27 mouse cellular contexts compared by ENCODE assay signal in genomic region chr2:148402227-148402626, GRCm38 (mm10). TPM values are rescaled to one million over a fixed set of nuclear protein-coding genes. Genes with fewer than 3 reads are reported as not detected.
DNase-seq lines count a peak whose midpoint lies in the region; ATAC-seq and TF ChIP-seq lines count a peak whose summit lies in the region.
"Had no signal": no experiment of that assay in that cellular context is flagged by ENCODE, and none has a peak within 500 bp of the region (broad histone marks: within the 10 kb centered on the region; RNA-seq: fewer than 3 reads in every experiment).

No protein-coding gene starts in this region.

- H3K27me3 ChIP-seq in lung, embryonic 15.5 days: no peaks in the 10 kb centered on the region
- H3K27me3 ChIP-seq in C2C12 (ENCODE audit: control insufficient read depth, insufficient read depth, insufficient read length): no peaks in the 10 kb centered on the region
- H3K27me3 ChIP-seq: Patski had no signal

- no peak overlapping the region for H3K27ac ChIP-seq in lung, embryonic 15.5 days
- H3K27ac ChIP-seq: embryonic facial prominence, embryonic 15.5 days; heart, embryonic 15.5 days; hindbrain, embryonic 14.5 days had no signal

- no peak overlapping the region for H3K4me3 ChIP-seq in lung, embryonic 15.5 days
- no peak overlapping the region for H3K4me3 ChIP-seq in C2C12 (ENCODE audit: insufficient read depth, poor library complexity, severe bottlenecking)
- H3K4me3 ChIP-seq: embryonic facial prominence, embryonic 15.5 days; heart, embryonic 15.5 days had no signal

- H3K79me2 ChIP-seq in C2C12 (ENCODE audit: control insufficient read depth, insufficient read depth): peaks cover 15% of the 10 kb centered on the region

- peaks cover 4% of the 10 kb centered on the region; the same call in 1 of the 2 replicates for H3K36me3 ChIP-seq in lung, embryonic 15.5 days
- no peaks in the 10 kb centered on the region for H3K36me3 ChIP-seq in C2C12 (ENCODE audit: control insufficient read depth, insufficient read depth)
- H3K36me3 ChIP-seq: embryonic facial prominence, embryonic 15.5 days; heart, embryonic 15.5 days had no signal

- H3ac ChIP-seq in C2C12 (ENCODE audit: control insufficient read depth, insufficient read length, low read depth): no peak overlapping the region

- no peaks in the 10 kb centered on the region for H3K79me3 ChIP-seq in C2C12 (ENCODE audit: low read depth)

- H3K9me3 ChIP-seq in lung, embryonic 15.5 days: no peaks in the 10 kb centered on the region
- H3K9me3 ChIP-seq: embryonic facial prominence, embryonic 15.5 days; heart, embryonic 15.5 days had no signal

- TF ChIP-seq CTCF in C2C12 (IDR thresholded peaks at IDR 0.05; ENCODE audit: control insufficient read depth, insufficient read depth, insufficient read length): no peak

- DNase-seq in heart, adult 11 months: peak; percentile 83
- no peak for DNase-seq in heart, adult 8-10 months (ENCODE audit: low spot score)
- DNase-seq in lung, postnatal 4 days: no peak
- peak; percentile 40 for DNase-seq in lung, postnatal 36 days
- no peak for DNase-seq in thymus, postnatal 0 days (ENCODE audit: low spot score)
- DNase-seq: cerebellum, adult 9-11 months; heart, postnatal 4 days; kidney, adult 18-20 months; kidney, postnatal 4 days; layer of hippocampus, adult 9-11 months; right cerebral cortex, adult 18-20 months; right cerebral cortex, postnatal 4 days; thymus, postnatal 25 days had no signal

- peak overlapping the region; percentile 78 for H3K4me2 ChIP-seq in lung, embryonic 15.5 days
- H3K4me2 ChIP-seq: embryonic facial prominence, embryonic 15.5 days; heart, embryonic 15.5 days; hindbrain, embryonic 14.5 days had no signal

- no peak overlapping the region for H3K9ac ChIP-seq in lung, embryonic 15.5 days
- H3K9ac ChIP-seq: embryonic facial prominence, embryonic 15.5 days; heart, embryonic 15.5 days; hindbrain, embryonic 14.5 days had no signal

- no peak for ATAC-seq in lung, embryonic 15.5 days (ENCODE audit: borderline replicate concordance, extremely low read depth, low FRiP score, low TSS enrichment)
- ATAC-seq: forebrain, embryonic 14.5 days; inflammation-experienced regulatory T-cells, adult 6 months; midbrain, embryonic 16.5 days; Patski had no signal

- WGBS in lung, embryonic 15.5 days: 61% methylated on average over 1 of the region's 1 CpGs

- H3K4me1 ChIP-seq in lung, embryonic 15.5 days: peaks cover 74% of the 10 kb centered on the region

TF ChIP-seq in C2C12, 6 proteins besides CTCF, POLR2A, EP300 and RAD21:
- peak; percentile 63 for TF ChIP-seq MAX (IDR thresholded peaks at IDR 0.05)
- TF ChIP-seq MYOD1 (IDR thresholded peaks at IDR 0.05; ENCODE audit: control insufficient read depth, insufficient read length, low read depth): no peak

RNA-seq across cellular contexts. Expression of gene Thbd, which starts 5.8 kb away (rescaled TPM):
- total RNA-seq in heart, adult 8-10 months (2022): 10 to 100 TPM; 34.5 to 51.7 (median 43.7) TPM
- polyA plus RNA-seq in lung, embryonic 15.5 days (2015; fragmentation: Nextera tagmentation; extraction: Ambion mirVana): 98.0 and 102 TPM in 2 replicates
- polyA plus RNA-seq in C2C12 (2012; fragmentation: generic; extraction: Trizol): 4.2 TPM
- polyA plus RNA-seq in thymus, postnatal 0 days (2015; fragmentation: Nextera tagmentation; extraction: Ambion mirVana): 3.8 and 4.9 TPM in 2 replicates
- polyA plus RNA-seq: Patski had no signal

RNA-seq across cellular contexts. Expression of gene Sstr4, which starts 7.1 kb away (rescaled TPM):
- total RNA-seq in heart, adult 8-10 months (2022): 1 to 10 TPM in 3 of 4 experiments, under 1 TPM in 1; 0.98 to 1.8 (median 1.3) TPM
- polyA plus RNA-seq in lung, embryonic 15.5 days (2015; fragmentation: Nextera tagmentation; extraction: Ambion mirVana): 2.9 and 3.0 TPM in 2 replicates
- polyA plus RNA-seq in C2C12 (2012; fragmentation: generic; extraction: Trizol): not detected
- polyA plus RNA-seq in thymus, postnatal 0 days (2015; fragmentation: Nextera tagmentation; extraction: Ambion mirVana): not detected in 2 replicates
- total RNA-seq: common myeloid progenitor, adult 5-6 weeks; granulocyte monocyte progenitor cell, adult 5-6 weeks; liver, adult 2 months; megakaryocyte-erythroid progenitor cell, adult 5-6 weeks had no signal
- polyA plus RNA-seq: inflammation-experienced regulatory T-cells, adult 6 months; liver, adult 2 months; liver, embryonic 16.5 days; Patski had no signal

RNA-seq across cellular contexts. Expression of gene Cd93, which starts 41.1 kb away (rescaled TPM):
- 10 to 100 TPM; 30.6 to 48.2 (median 40.0) TPM for total RNA-seq in heart, adult 8-10 months (2022)
- polyA plus RNA-seq in lung, embryonic 15.5 days (2015; fragmentation: Nextera tagmentation; extraction: Ambion mirVana): 33.4 and 35.4 TPM in 2 replicates
- 0.07 TPM for polyA plus RNA-seq in C2C12 (2012; fragmentation: generic; extraction: Trizol)
- 4.0 and 4.1 TPM in 2 replicates for polyA plus RNA-seq in thymus, postnatal 0 days (2015; fragmentation: Nextera tagmentation; extraction: Ambion mirVana)

Comparison
In these comparisons a context has a peak if more than half of its experiments do, and no peak if none do; other contexts are left out.
1. DNase-seq: peak in heart, adult 11 months (single experiment) and lung, postnatal 36 days (single experiment); none in heart, adult 8-10 months (single experiment), lung, postnatal 4 days (0 of 2) and thymus, postnatal 0 days (single experiment).
2. RNA of gene Thbd, which starts 5.8 kb away (polyA plus RNA-seq): 98.0 to 102 TPM in lung, embryonic 15.5 days; 4.2 TPM in C2C12 (single experiment) and 3.8 to 4.9 TPM in thymus, postnatal 0 days; every median in the first group is over 10 times any median in the second.